Mouse (Mus musculus): ENCODE results near the gene Gm49321. TPM values are rescaled to one million over a fixed set of nuclear protein-coding genes. Genes with fewer than 3 reads are reported as not detected.

The Gm49321 gene
- polyA plus RNA-seq, 1 experiment = not detected

GRCm38 (mm10) chr12:73996906-73997296, 59.4 kb downstream of the Gm49321 start:
- H3ac ChIP-seq (ENCODE audit: control insufficient read depth, insufficient read length) = no peak overlapping the region
- peaks cover 19% of the 10 kb centered on the region for H3K27me3 ChIP-seq (ENCODE audit: control insufficient read depth, insufficient read depth, insufficient read length)
- no peaks in the 10 kb centered on the region for H3K36me3 ChIP-seq (ENCODE audit: control insufficient read depth, insufficient read depth)
- no peak overlapping the region for H3K4me3 ChIP-seq
- no peak overlapping the region for H3K4me2 ChIP-seq (ENCODE audit: low read depth)
- TF ChIP-seq TCF12 (IDR thresholded peaks at IDR 0.05; ENCODE audit: insufficient read depth, poor library complexity, severe bottlenecking) (no peak), MYOG (IDR thresholded peaks at IDR 0.05; ENCODE audit: control insufficient read depth in 1 of 3, insufficient read depth in 1 of 3, insufficient read length in 2 of 3, low read depth in 2 of 3) (no peak), POLR2AphosphoS2 (IDR thresholded peaks at IDR 0.05; ENCODE audit: insufficient read length, low read depth) (no peak), USF1 (IDR thresholded peaks at IDR 0.05; ENCODE audit: low read depth) (no peak), MYOD1 (IDR thresholded peaks at IDR 0.05; ENCODE audit: control insufficient read depth in 1 of 3, insufficient read length in 2 of 3, low read depth in 2 of 3) (no peak), E2F4 (IDR thresholded peaks at IDR 0.05; ENCODE audit: insufficient read depth) (no peak), CEBPB (IDR thresholded peaks at IDR 0.05; ENCODE audit: insufficient read depth, poor library complexity, severe bottlenecking) (no peak), TCF3 (IDR thresholded peaks at IDR 0.05; ENCODE audit: insufficient read length, low read depth) (no peak), REST (IDR thresholded peaks at IDR 0.05; ENCODE audit: insufficient read depth, insufficient read length) (no peak), SRF (IDR thresholded peaks at IDR 0.05; ENCODE audit: control insufficient read depth, insufficient read length, low read depth) (no peak), MAX (IDR thresholded peaks at IDR 0.05; ENCODE audit: low read depth) (no peak)
- H3K79me2 ChIP-seq (ENCODE audit: control insufficient read depth, insufficient read depth) = no peaks in the 10 kb centered on the region

GRCm38 (mm10) chr12:73997297-73998127, 60.1 kb downstream of the Gm49321 start, which contains the start of gene Syt16:
TSS of gene Syt16 (plus strand) at chr12:73997661.
- no peak within 1 kb of the TSS for H3K4me3 ChIP-seq
- H3K27me3 ChIP-seq (ENCODE audit: control insufficient read depth, insufficient read depth, insufficient read length) = peaks cover 19% of the 10 kb centered on the region
- H3ac ChIP-seq (ENCODE audit: control insufficient read depth, insufficient read length) = no peak within 1 kb of the TSS
- H3K36me3 ChIP-seq (ENCODE audit: control insufficient read depth, insufficient read depth) = no peaks in the 10 kb centered on the region
- TF ChIP-seq TCF3 (IDR thresholded peaks at IDR 0.05; ENCODE audit: insufficient read length, low read depth) (no peak), MAX (IDR thresholded peaks at IDR 0.05; ENCODE audit: low read depth) (no peak), REST (IDR thresholded peaks at IDR 0.05; ENCODE audit: insufficient read depth, insufficient read length) (no peak), MYOG (IDR thresholded peaks at IDR 0.05; ENCODE audit: control insufficient read depth in 1 of 3, insufficient read depth in 1 of 3, insufficient read length in 2 of 3, low read depth in 2 of 3) (no peak), CEBPB (IDR thresholded peaks at IDR 0.05; ENCODE audit: insufficient read depth, poor library complexity, severe bottlenecking) (no peak), POLR2A (IDR thresholded peaks at IDR 0.05; ENCODE audit: insufficient read length, low read depth) (no peak), MYOD1 (IDR thresholded peaks at IDR 0.05; ENCODE audit: control insufficient read depth in 1 of 3, insufficient read length in 2 of 3, low read depth in 2 of 3) (no peak), TCF12 (IDR thresholded peaks at IDR 0.05; ENCODE audit: insufficient read depth, poor library complexity, severe bottlenecking) (no peak), POLR2AphosphoS2 (IDR thresholded peaks at IDR 0.05; ENCODE audit: insufficient read length, low read depth) (no peak), USF1 (IDR thresholded peaks at IDR 0.05; ENCODE audit: low read depth) (no peak)
- H3K79me2 ChIP-seq (ENCODE audit: control insufficient read depth, insufficient read depth) = no peaks in the 10 kb centered on the region
- no peak within 1 kb of the TSS for H3K4me2 ChIP-seq (ENCODE audit: low read depth)

- peaks cover 23% of the 10 kb centered on the region for H3K27me3 ChIP-seq (ENCODE audit: control insufficient read depth, insufficient read depth, insufficient read length)
- H3K4me3 ChIP-seq = no peak overlapping the region
- H3K79me2 ChIP-seq (ENCODE audit: control insufficient read depth, insufficient read depth) = no peaks in the 10 kb centered on the region
- no peak for TF ChIP-seq CEBPB (IDR thresholded peaks at IDR 0.05; ENCODE audit: insufficient read depth, poor library complexity, severe bottlenecking)
- TF ChIP-seq POLR2A (IDR thresholded peaks at IDR 0.05; ENCODE audit: insufficient read length, low read depth) = no peak
- TF ChIP-seq USF1 (IDR thresholded peaks at IDR 0.05; ENCODE audit: low read depth) = no peak
- TF ChIP-seq POLR2AphosphoS2 (IDR thresholded peaks at IDR 0.05; ENCODE audit: insufficient read length, low read depth) = no peak
- no peak for TF ChIP-seq MYOD1 (IDR thresholded peaks at IDR 0.05; ENCODE audit: control insufficient read depth in 1 of 3, insufficient read length in 2 of 3, low read depth in 2 of 3)
- TF ChIP-seq REST (IDR thresholded peaks at IDR 0.05; ENCODE audit: insufficient read depth, insufficient read length) = no peak
- TF ChIP-seq TCF3 (IDR thresholded peaks at IDR 0.05; ENCODE audit: insufficient read length, low read depth) = no peak
- TF ChIP-seq MYOG (IDR thresholded peaks at IDR 0.05; ENCODE audit: control insufficient read depth in 1 of 3, insufficient read depth in 1 of 3, insufficient read length in 2 of 3, low read depth in 2 of 3) = no peak
- TF ChIP-seq MAX (IDR thresholded peaks at IDR 0.05; ENCODE audit: low read depth) = no peak
- no peak for TF ChIP-seq SRF (IDR thresholded peaks at IDR 0.05; ENCODE audit: control insufficient read depth, insufficient read length, low read depth)
- no peak for TF ChIP-seq E2F4 (IDR thresholded peaks at IDR 0.05; ENCODE audit: insufficient read depth)
- TF ChIP-seq TCF12 (IDR thresholded peaks at IDR 0.05; ENCODE audit: insufficient read depth, poor library complexity, severe bottlenecking) = no peak
- H3K4me2 ChIP-seq (ENCODE audit: low read depth) = no peak overlapping the region
- H3ac ChIP-seq (ENCODE audit: control insufficient read depth, insufficient read length) = no peak overlapping the region
- H3K36me3 ChIP-seq (ENCODE audit: control insufficient read depth, insufficient read depth) = no peaks in the 10 kb centered on the region
These were observed 60.6 kb downstream of the Gm49321 start for GRCm38 (mm10) chr12:73998128-73998456.

GRCm38 (mm10) chr12:74002449-74002848, 65.0 kb downstream of the Gm49321 start:
- Histone ChIP-seq H3K27me3 (ENCODE audit: control insufficient read depth, insufficient read depth, insufficient read length) (peaks cover 34% of the 10 kb centered on the region), H3ac (ENCODE audit: control insufficient read depth, insufficient read length) (no peak overlapping the region), H3K4me2 (ENCODE audit: low read depth) (no peak overlapping the region), H3K36me3 (ENCODE audit: control insufficient read depth, insufficient read depth) (no peaks in the 10 kb centered on the region), H3K79me2 (ENCODE audit: control insufficient read depth, insufficient read depth) (no peaks in the 10 kb centered on the region), H3K4me3 (no peak overlapping the region)
- TF ChIP-seq MYOD1 (IDR thresholded peaks at IDR 0.05; ENCODE audit: control insufficient read depth in 1 of 3, insufficient read length in 2 of 3, low read depth in 2 of 3) (no peak), TCF3 (IDR thresholded peaks at IDR 0.05; ENCODE audit: insufficient read length, low read depth) (no peak), E2F4 (IDR thresholded peaks at IDR 0.05; ENCODE audit: insufficient read depth) (no peak), USF1 (IDR thresholded peaks at IDR 0.05; ENCODE audit: low read depth) (no peak), MYOG (IDR thresholded peaks at IDR 0.05; ENCODE audit: control insufficient read depth in 1 of 3, insufficient read depth in 1 of 3, insufficient read length in 2 of 3, low read depth in 2 of 3) (no peak), CEBPB (IDR thresholded peaks at IDR 0.05; ENCODE audit: insufficient read depth, poor library complexity, severe bottlenecking) (no peak), POLR2AphosphoS2 (IDR thresholded peaks at IDR 0.05; ENCODE audit: insufficient read length, low read depth) (no peak), MAX (IDR thresholded peaks at IDR 0.05; ENCODE audit: low read depth) (no peak), SRF (IDR thresholded peaks at IDR 0.05; ENCODE audit: control insufficient read depth, insufficient read length, low read depth) (no peak), REST (IDR thresholded peaks at IDR 0.05; ENCODE audit: insufficient read depth, insufficient read length) (no peak), TCF12 (IDR thresholded peaks at IDR 0.05; ENCODE audit: insufficient read depth, poor library complexity, severe bottlenecking) (no peak), POLR2A (IDR thresholded peaks at IDR 0.05; ENCODE audit: insufficient read length, low read depth) (no peak)

Measured in myocyte (in vitro differentiated cells).